Mouse (Mus musculus) frontal cortex, adult 2 months (tissue): ENCODE measurements around the gene Cx3cr1. TPM values are rescaled to one million over a fixed set of nuclear protein-coding genes. Genes with fewer than 3 reads are reported as not detected.
A peak's percentile ranks its signal among the peaks of the same experiment; 100 is the strongest.

Source experiments
- DNase-seq, 2 experiments: peaks; one replicate each; pipeline ENCODE4 v3.0.0; 2022; ENCODE audit warnings: low spot score in 1 of 2; ENCODE audit errors: extremely low spot score in 1 of 2
- polyA plus RNA-seq: library from polyadenylated mRNA; depleted of rRNA; stranded (reverse); fragments of >200 nt; gene quantifications from 2 replicates; pipeline ENCODE4 v1.2.3, GENCODE M21; 2012

Gene Cx3cr1
- polyA plus RNA-seq, 1 experiment, result 37.6 TPM

GRCm38 (mm10) chr9:120083158-120083894 is 13.6 kb upstream of the Cx3cr1 start:
- DNase-seq, result no peak

- no peak for DNase-seq
Observed at GRCm38 (mm10) chr9:120082691-120083090, 13.0 kb upstream of the Cx3cr1 start.

- DNase-seq, result peak in 1 of 2 experiments; percentile 32
Observed at GRCm38 (mm10) chr9:120081967-120082366, 12.3 kb upstream of the Cx3cr1 start.

GRCm38 (mm10) chr9:120081247-120081646 is 11.6 kb upstream of the Cx3cr1 start:
- no peak for DNase-seq

- peak; percentile 14 to 72 for DNase-seq
Observed at GRCm38 (mm10) chr9:120080546-120081108, 10.9 kb upstream of the Cx3cr1 start.

- DNase-seq, result no peak
Observed at GRCm38 (mm10) chr9:120079901-120080300, 10.2 kb upstream of the Cx3cr1 start.

- no peak for DNase-seq
Observed at GRCm38 (mm10) chr9:120078241-120078640, 8.6 kb upstream of the Cx3cr1 start.

- no peak for DNase-seq
Observed at GRCm38 (mm10) chr9:120074516-120074915, 4.8 kb upstream of the Cx3cr1 start.

GRCm38 (mm10) chr9:120073169-120073568 is 3.5 kb upstream of the Cx3cr1 start:
- peak; percentile 37 to 89 for DNase-seq

GRCm38 (mm10) chr9:120071251-120071650 is 1.6 kb upstream of the Cx3cr1 start:
- no peak for DNase-seq

GRCm38 (mm10) chr9:120068047-120068446 is 1.6 kb downstream of the Cx3cr1 start:
- no peak for DNase-seq

- no peak for DNase-seq
Observed at GRCm38 (mm10) chr9:120067609-120068008, 2.1 kb downstream of the Cx3cr1 start.

- no peak for DNase-seq
Observed at GRCm38 (mm10) chr9:120064317-120064716, 5.4 kb downstream of the Cx3cr1 start.

- no peak for DNase-seq
Observed at GRCm38 (mm10) chr9:120058730-120059129, 10.9 kb downstream of the Cx3cr1 start.

GRCm38 (mm10) chr9:120056201-120056600 is 13.5 kb downstream of the Cx3cr1 start:
- no peak for DNase-seq

GRCm38 (mm10) chr9:120054545-120055277 is 15.0 kb downstream of the Cx3cr1 start:
- DNase-seq, result peak in 1 of 2 experiments; percentile 15

GRCm38 (mm10) chr9:120049407-120049806 is 20.3 kb downstream of the Cx3cr1 start:
- no peak for DNase-seq

GRCm38 (mm10) chr9:120048495-120048894 is 21.2 kb downstream of the Cx3cr1 start:
- no peak for DNase-seq

GRCm38 (mm10) chr9:120043115-120043514 is 26.6 kb downstream of the Cx3cr1 start:
- DNase-seq, result peak in 1 of 2 experiments; percentile 21

- DNase-seq, result no peak
Observed at GRCm38 (mm10) chr9:120037414-120037813, 32.3 kb downstream of the Cx3cr1 start.

GRCm38 (mm10) chr9:120034375-120034774 is 35.3 kb downstream of the Cx3cr1 start:
- no peak for DNase-seq

- DNase-seq, result no peak
Observed at GRCm38 (mm10) chr9:120032710-120033109, 37.0 kb downstream of the Cx3cr1 start.
